In genomic region chr14:74946321-74946750, GRCm38 (mm10) we compare ENCODE assay signal across 8 mouse cellular contexts. TPM values are rescaled to one million over a fixed set of nuclear protein-coding genes. Genes with fewer than 3 reads are reported as not detected.
DNase-seq lines count a peak whose midpoint lies in the region; ATAC-seq and TF ChIP-seq lines count a peak whose summit lies in the region.

No protein-coding gene starts in this region.

- 0 out of 2 replicates have a peak, but pooled peaks cover 2% of the 10 kb centered on the region for H3K4me1 ChIP-seq in embryonic facial prominence, embryonic 11.5 days (ENCODE audit: control insufficient read depth, insufficient read depth, low read length)
- peaks cover 18% of the 10 kb centered on the region for H3K4me1 ChIP-seq in hindbrain, embryonic 16.5 days (ENCODE audit: control insufficient read depth, insufficient read depth, low read depth, low read length)
- H3K4me1 ChIP-seq in midbrain, embryonic 10.5 days = peaks cover 20% of the 10 kb centered on the region

- TF ChIP-seq CTCF in gastrocnemius, adult 2 months (IDR thresholded peaks at IDR 0.05) = no peak

- no peaks in the 10 kb centered on the region for H3K27me3 ChIP-seq in embryonic facial prominence, embryonic 11.5 days (ENCODE audit: control insufficient read depth, insufficient read depth, low read length)
- H3K27me3 ChIP-seq in hindbrain, embryonic 16.5 days (replicated peaks; ENCODE audit: control insufficient read depth, insufficient read depth, low read length) = no peaks in the 10 kb centered on the region
- H3K27me3 ChIP-seq in midbrain, embryonic 10.5 days (ENCODE audit: low read depth, poor library complexity, severe bottlenecking) = no peaks in the 10 kb centered on the region

- H3K4me2 ChIP-seq in embryonic facial prominence, embryonic 11.5 days (ENCODE audit: low read depth, low read length) = peak overlapping the region; percentile 85
- peak overlapping the region; percentile 84 for H3K4me2 ChIP-seq in hindbrain, embryonic 16.5 days (ENCODE audit: low read length)

- no peak for DNase-seq in gastrocnemius, adult 2 months
- DNase-seq in gastrocnemius, adult 8-10 months (ENCODE audit: low spot score in 2 of 2) = no peak
- peak; percentile 77 for DNase-seq in 416B (ENCODE audit: low read depth)
- peak; percentile 23 for DNase-seq in embryonic facial prominence, embryonic 11.5 days (ENCODE audit: low spot score)
- DNase-seq in midbrain, embryonic 10.5 days (ENCODE audit: low spot score) = no peak
- DNase-seq in urinary bladder, postnatal 36 days (ENCODE audit: low spot score in 2 of 2) = no peak
- DNase-seq in ovary, adult 18-20 months (ENCODE audit: low spot score) = no peak

- H3K4me3 ChIP-seq in gastrocnemius, adult 2 months = peak overlapping the region; percentile 99
- H3K4me3 ChIP-seq in embryonic facial prominence, embryonic 11.5 days (ENCODE audit: low read depth, low read length) = peak overlapping the region; percentile 90
- peak overlapping the region; percentile 97 for H3K4me3 ChIP-seq in hindbrain, embryonic 16.5 days (ENCODE audit: low read length)
- H3K4me3 ChIP-seq in midbrain, embryonic 10.5 days = peak overlapping the region; percentile 85

- ATAC-seq in embryonic facial prominence, embryonic 11.5 days (replicated peaks; ENCODE audit: insufficient number of reproducible peaks, low FRiP score, low TSS enrichment, low read depth) = peak; percentile 10
- ATAC-seq in hindbrain, embryonic 16.5 days = peak; percentile 44; the same call in 1 of the 2 replicates

- H3K27ac ChIP-seq in gastrocnemius, adult 2 months = peak overlapping the region; percentile 91
- no peak overlapping the region for H3K27ac ChIP-seq in embryonic facial prominence, embryonic 11.5 days (replicated peaks; ENCODE audit: low read depth, low read length)
- H3K27ac ChIP-seq in hindbrain, embryonic 16.5 days (ENCODE audit: low read depth, low read length) = peak overlapping the region; percentile 88; the same call in 1 of the 2 replicates
- H3K27ac ChIP-seq in midbrain, embryonic 10.5 days (replicated peaks) = peak overlapping the region; percentile 90

- peak overlapping the region; percentile 87 for H3K9ac ChIP-seq in embryonic facial prominence, embryonic 11.5 days (replicated peaks; ENCODE audit: low read length)
- H3K9ac ChIP-seq in hindbrain, embryonic 16.5 days (ENCODE audit: low read depth, low read length) = peak overlapping the region; percentile 84

- 5% methylated on average over 13 of the region's 13 CpGs for WGBS in embryonic facial prominence, embryonic 11.5 days
- 5% methylated on average over 13 of the region's 13 CpGs for WGBS in hindbrain, embryonic 16.5 days
- WGBS in midbrain, embryonic 10.5 days = 5% methylated on average over 13 of the region's 13 CpGs

- intact Hi-C loops in gastrocnemius, adult 2 months (cut with DNase I) = loop anchor here (5.0 kb wide), 3 partner anchors 34 to 159 kb away; no protein-coding TSS in a partner anchor

- no peaks in the 10 kb centered on the region for H3K36me3 ChIP-seq in embryonic facial prominence, embryonic 11.5 days (replicated peaks; ENCODE audit: control insufficient read depth, insufficient read depth, low read depth, low read length)
- no peaks in the 10 kb centered on the region for H3K36me3 ChIP-seq in hindbrain, embryonic 16.5 days (ENCODE audit: control insufficient read depth, insufficient read depth, low read length)
- peaks cover 5% of the 10 kb centered on the region; the same call in 1 of the 2 replicates for H3K36me3 ChIP-seq in midbrain, embryonic 10.5 days

- H3K9me3 ChIP-seq in embryonic facial prominence, embryonic 11.5 days (replicated peaks; ENCODE audit: control insufficient read depth, low read length) = no peaks in the 10 kb centered on the region
- no peaks in the 10 kb centered on the region for H3K9me3 ChIP-seq in hindbrain, embryonic 16.5 days (ENCODE audit: control insufficient read depth, low read length)
- H3K9me3 ChIP-seq in midbrain, embryonic 10.5 days (replicated peaks) = no peaks in the 10 kb centered on the region

RNA-seq across cellular contexts. Expression of gene Lrch1, which starts 1.3 kb away (rescaled TPM):
- 1 to 10 TPM; 3.0 to 4.4 TPM for total RNA-seq in gastrocnemius, adult 2 months (2021)
- total RNA-seq in gastrocnemius, adult 8-10 months (2022) = 1 to 10 TPM; 1.8 to 3.1 (median 2.5) TPM
- polyA plus RNA-seq in embryonic facial prominence, embryonic 11.5 days (2014; fragmentation: Nextera tagmentation; extraction: Ambion mirVana) = 10.1 and 10.4 TPM in 2 replicates
- 15.4 and 23.6 TPM in 2 replicates for polyA plus RNA-seq in hindbrain, embryonic 16.5 days (2015; fragmentation: Nextera tagmentation; extraction: Ambion mirVana)
- polyA plus RNA-seq in midbrain, embryonic 10.5 days (2016; fragmentation: Nextera tagmentation; extraction: Ambion mirVana) = 6.2 and 6.4 TPM in 2 replicates

Comparison
In these comparisons a context has a peak if more than half of its experiments do, and no peak if none do; other contexts are left out.
1. DNase-seq: peak in 416B (single experiment) and embryonic facial prominence, embryonic 11.5 days (single experiment); none in gastrocnemius, adult 2 months (single experiment), gastrocnemius, adult 8-10 months (0 of 2), midbrain, embryonic 10.5 days (single experiment), urinary bladder, postnatal 36 days (0 of 2) and ovary, adult 18-20 months (single experiment).
2. Peak in every context shown above with its lines, with median percentiles within 50 percentile points of each other: H3K4me3 ChIP-seq.